Mouse (Mus musculus) forelimb bud, embryonic 11.5 days (tissue): ENCODE results near the gene Rnf138rt1.
A peak's percentile ranks its signal among the peaks of the same experiment; 100 is the strongest.

Experiments used
- DNase-seq: peaks from one replicate; pipeline ENCODE4 v3.0.0-alpha.2; 2012; ENCODE audit warnings: low read depth, low spot score

Gene Rnf138rt1

DNA sequence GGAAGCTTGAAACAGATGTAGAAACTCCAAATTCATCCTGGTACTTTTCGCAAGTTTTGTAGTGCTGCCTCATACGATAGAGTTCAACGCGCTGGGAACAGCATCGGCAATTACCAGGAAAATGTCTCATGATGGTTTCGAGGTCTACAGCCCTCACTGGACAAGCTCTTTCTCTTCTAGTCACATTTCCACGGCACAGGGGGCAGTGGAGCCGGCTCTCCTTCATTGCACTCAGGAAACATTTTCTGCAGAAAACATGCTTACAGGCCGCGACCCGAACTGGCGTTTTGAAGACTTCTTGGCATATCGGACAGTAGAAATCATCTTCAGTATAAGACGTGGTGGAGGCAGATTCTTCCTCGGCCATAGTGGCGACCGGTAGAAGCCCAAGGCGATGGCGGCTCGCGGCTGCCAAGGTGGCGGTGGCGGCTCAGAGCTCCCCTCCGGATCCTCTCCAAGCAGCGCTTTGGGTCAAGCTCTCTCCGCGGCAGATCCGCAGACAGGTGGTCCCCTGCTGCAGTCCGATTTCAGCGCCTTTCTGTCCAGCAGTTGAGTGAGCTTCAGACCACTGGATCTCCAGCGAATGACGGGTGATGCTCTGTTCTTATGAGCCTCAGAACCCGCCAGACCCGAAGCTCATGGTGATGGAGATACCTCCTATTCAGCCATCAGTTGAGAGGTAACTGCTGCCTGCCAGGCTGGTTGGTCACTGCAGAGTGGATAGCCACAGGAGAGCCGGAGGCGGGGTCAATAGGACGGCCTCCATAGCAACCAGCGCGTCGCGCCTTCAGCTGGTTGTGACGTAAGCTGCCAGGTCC lies at the start of gene Rnf138rt1:
TSS of gene Rnf138rt1 (minus strand) at position 713 of the 818 bp plus-strand sequence.
- peak; percentile 44 for DNase-seq

DNA sequence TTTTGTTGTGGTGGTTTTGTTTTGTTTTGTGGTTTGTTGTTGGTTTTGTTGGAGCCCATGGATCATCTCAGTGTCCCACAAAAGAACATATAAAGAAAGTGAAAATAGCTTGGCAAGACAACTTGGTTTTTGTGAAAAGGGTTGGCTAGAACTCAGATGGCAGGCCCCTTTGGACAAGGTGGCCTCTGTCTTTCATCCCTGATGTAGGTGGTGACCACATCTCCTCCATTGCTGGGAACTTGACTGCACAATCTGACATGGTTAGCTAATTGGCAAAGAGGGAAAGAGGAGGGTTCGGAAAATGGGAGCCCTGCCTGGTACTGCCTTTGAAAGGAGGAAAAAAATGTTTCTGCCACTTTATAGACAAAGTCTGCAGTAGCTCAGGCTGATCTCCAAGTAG lies 46.1 kb upstream of the Rnf138rt1 start:
- no peak for DNase-seq

DNA sequence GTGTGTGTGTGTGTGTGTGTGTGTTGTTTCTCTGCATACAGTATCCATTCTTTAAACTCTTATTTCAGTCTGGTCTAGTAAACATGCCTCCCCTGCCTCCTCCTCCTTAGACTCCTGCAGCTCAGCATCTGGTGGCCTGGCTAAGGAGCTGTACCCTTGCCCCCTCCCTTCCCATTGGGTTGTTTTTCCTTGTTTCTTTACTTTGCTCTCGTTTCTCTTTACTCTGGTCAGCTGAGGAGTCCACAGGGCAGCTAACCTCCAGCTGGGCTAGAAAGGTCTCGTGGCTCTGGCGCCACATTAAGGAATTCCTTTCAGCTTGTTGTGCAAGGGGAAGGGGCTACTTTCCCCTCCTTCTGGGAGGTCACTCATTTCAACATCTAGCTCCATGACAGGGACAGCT lies 5.2 kb upstream of the Rnf138rt1 start:
- DNase-seq = no peak

DNA sequence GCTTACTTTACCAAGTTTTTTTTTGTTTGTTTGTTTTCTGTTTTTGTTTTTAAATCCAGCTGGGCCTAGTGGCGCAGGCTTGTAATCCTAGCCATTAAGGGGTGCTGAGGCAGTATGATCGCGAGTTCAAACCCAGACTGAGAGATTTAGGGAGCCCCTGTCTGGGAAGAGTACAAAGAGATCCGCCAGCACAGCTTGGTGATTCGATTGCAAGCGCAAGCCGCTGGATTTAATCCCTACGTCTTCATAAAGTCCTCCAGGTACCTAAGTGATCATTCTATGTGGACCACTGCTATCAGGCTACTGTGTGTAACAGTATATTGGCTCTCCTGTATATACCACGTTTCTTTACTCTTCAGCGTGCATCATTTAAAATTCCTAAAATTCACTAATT lies 303 bp upstream of the Rnf138rt1 start:
- no peak for DNase-seq

DNA sequence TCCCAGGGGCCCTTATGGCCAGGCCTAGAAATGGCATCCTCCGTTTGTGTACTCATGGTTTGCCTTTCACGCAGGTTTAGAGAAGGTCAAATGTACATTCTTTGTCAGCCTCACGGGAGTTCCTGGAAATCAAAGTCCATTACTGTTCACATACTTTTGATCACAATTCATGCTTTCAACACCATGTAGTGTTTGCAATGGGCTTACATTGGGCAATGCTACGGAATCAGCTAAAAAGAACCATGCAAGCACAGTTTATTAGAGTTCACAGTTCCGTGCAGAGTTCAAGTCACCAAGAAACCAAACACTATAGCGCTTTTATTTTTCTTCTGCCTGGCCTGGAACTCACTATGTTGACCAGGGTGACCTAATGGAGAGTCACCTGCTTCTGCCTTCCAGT lies 15.1 kb downstream of the Rnf138rt1 start:
- no peak for DNase-seq

DNA sequence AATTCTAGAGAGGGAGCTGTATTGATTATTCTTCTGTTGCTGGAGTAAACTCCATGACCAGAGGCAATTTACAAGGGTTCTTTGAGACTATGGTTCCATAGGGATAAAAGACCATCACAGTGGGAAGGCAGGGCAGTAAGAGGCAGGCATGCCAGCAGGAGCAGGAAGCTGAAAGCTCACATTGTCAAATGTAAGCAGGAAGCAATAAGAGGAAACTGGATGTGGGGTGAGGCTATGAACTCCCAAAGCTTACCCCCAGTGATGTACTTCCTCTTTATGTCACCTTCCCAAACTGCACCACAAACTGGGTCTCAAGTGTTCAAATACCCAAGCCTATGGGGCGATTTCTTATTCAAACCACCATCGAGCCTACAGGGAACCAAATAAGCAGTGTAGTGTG lies 17.2 kb downstream of the Rnf138rt1 start:
- DNase-seq = no peak

DNA sequence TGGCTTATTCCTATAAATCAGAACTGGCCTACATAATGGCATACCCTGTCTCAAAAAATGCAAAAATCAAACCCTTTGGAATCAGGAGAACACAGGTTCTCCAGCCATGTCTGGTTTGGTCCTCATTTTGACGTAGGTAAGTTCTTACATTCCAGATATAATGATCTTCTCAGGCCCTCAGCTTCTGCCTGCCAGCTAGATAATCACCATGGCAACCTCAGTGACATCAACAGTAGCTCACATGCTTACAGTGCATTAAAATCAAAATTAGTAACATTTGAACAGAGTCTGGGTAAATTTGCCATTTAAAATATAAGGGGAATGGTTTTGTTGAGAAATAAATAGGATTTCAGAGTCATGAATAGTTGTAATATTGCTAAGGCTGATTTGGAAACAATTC lies 22.2 kb downstream of the Rnf138rt1 start:
- DNase-seq = no peak

DNA sequence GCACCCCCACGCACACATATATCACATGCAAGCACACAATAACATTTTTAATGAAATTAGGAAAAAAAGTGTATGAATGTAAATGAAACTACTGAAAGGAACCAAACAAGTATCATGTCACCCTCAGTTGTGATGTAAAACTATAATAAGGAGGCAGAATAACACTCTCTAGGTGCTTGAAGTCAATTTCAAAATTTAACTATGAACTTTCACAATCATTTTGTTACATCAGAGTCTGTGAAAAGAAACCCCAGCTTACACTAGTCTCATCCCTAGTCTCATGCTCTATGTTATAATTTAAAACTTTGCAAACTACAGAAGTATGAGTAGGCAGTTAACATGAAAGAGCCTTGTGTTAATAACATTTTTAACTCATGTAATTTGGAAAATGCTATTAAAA lies 27.0 kb downstream of the Rnf138rt1 start:
- DNase-seq = no peak

DNA sequence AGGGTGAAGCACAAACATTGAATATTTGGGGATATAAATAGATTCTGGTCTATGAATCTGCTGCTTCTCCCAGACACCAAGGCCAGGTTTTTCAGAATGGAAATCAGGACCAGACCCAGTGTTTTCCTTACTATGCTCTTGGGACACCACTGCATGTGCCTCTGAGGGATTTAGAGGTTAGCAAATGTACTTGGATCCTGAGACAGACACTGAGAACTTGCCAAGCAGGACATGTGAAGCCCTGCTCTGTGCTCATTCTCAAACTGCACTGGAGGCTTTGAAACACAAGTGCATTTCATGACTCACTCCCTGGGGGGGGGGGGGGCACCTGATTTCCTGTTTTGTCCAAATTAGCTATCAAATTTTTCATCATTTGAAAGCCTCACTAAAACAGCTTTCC lies 37.5 kb downstream of the Rnf138rt1 start:
- DNase-seq = no peak

DNA sequence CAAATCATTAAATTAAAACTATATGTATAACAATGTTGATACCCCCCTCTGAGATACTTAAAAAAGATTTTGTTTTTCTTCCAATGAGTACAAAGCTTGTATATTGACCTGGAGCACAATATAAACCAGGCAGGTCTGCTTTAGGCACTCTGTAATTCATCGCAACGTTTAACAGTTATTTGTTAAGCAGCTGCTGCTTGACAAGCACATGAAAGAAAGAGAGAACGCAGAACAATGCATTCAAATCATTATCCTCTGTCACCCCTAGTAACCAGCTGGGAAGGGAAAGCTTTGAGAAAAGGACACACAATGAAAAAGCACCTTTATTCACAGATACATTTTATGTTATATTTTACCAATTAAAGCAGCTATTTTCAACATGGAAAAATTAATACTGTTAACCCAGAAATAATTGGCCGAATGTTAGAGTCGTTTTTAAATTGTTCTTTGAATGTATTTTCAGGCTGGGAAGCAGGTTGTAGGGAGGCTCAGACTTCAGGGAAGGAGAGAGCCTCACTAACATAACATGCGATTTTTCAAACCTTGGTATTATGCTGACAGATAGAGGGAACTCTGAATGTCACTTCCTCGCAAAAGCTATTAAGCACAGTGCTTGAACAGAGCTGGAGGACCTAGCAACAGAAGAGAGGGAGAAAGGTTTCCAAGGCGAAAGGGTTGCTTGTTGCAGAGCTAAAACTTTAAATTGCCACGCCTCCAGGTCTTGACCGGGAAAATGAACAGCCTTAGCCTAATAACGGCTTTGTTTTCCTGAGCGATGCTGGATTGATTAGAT lies 38.1 kb downstream of the Rnf138rt1 start:
- DNase-seq = peak; percentile 25

DNA sequence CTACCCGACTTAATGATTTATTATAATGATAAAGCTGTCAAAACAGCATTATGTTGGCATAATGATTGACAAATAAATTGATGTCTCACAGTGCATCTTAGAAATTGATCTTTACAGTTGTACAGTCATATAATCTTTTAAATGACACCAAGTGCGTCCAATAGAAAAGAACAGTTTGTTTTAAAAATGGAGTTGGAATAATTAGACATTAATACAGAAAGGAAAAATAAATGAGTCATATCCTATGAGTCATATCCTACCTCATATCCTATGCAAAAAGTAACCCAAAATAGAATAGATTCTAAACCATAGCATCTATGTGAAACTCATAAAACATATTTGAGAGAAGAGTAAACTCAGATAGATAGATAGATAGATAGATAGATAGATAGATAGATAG lies 40.5 kb downstream of the Rnf138rt1 start:
- DNase-seq = no peak
